Mouse (Mus musculus) intestine, postnatal 0 days (tissue): Measurements from ENCODE around the gene Cxcl15. TPM values are rescaled to one million over a fixed set of nuclear protein-coding genes. Genes with fewer than 3 reads are reported as not detected.

ENCODE experiments used
- ATAC-seq: fragments of 200-750 bp; cut with Nextera tagmentation; 2 replicates; pipeline ENCODE4 v1.8.0; 2017; ENCODE audit warnings: mild to moderate bottlenecking, moderate TSS enrichment, moderate library complexity
- H3K27ac ChIP-seq: fragments of 300-500 bp; sonication (generic); 2 replicates; pipeline ENCODE4 v1.5.1; 2014; ENCODE audit warnings: mild to moderate bottlenecking, low read depth, low read length, moderate library complexity
- H3K27me3 ChIP-seq: fragments of 300-500 bp; sonication (generic); replicated peaks from 2 replicates; pipeline ENCODE4 v1.6.1; 2014; ENCODE audit warnings: low read length, mixed read lengths; ENCODE audit not compliant: control insufficient read depth, insufficient read depth
- H3K36me3 ChIP-seq: fragments of 300-500 bp; sonication (generic); 2 replicates; pipeline ENCODE4 v1.6.1; 2014; ENCODE audit warnings: mild to moderate bottlenecking, moderate library complexity; ENCODE audit not compliant: control insufficient read depth, insufficient read depth
- H3K4me1 ChIP-seq: fragments of 300-500 bp; sonication (generic); replicated peaks from 2 replicates; pipeline ENCODE4 v1.6.1; 2014; ENCODE audit warnings: antibody characterized with exemption, low read length, mixed read lengths; ENCODE audit not compliant: control insufficient read depth, insufficient read depth
- H3K4me2 ChIP-seq: fragments of 300-500 bp; sonication (generic); replicated peaks from 2 replicates; pipeline ENCODE4 v1.6.1; 2014; ENCODE audit warnings: low read depth, mild to moderate bottlenecking, moderate library complexity
- H3K4me3 ChIP-seq: fragments of 300-500 bp; sonication (generic); 2 replicates; pipeline ENCODE4 v1.5.1; 2014; ENCODE audit warnings: low read depth, low read length
- H3K9ac ChIP-seq: fragments of 300-500 bp; sonication (generic); 2 replicates; pipeline ENCODE4 v1.6.1; 2014; ENCODE audit warnings: mild to moderate bottlenecking, low read depth, low read length
- H3K9me3 ChIP-seq: fragments of 300-500 bp; sonication (generic); 2 replicates; pipeline ENCODE4 v1.6.1; 2016; ENCODE audit warnings: mixed run types; ENCODE audit not compliant: control insufficient read depth
- CTCF ChIP-seq: sonication (generic); IDR thresholded peaks from 2 replicates; pipeline ENCODE4 v1.5.1; 2016; ENCODE audit warnings: low read depth, mild to moderate bottlenecking, control low read depth, antibody characterized with exemption, moderate library complexity
- WGBS: fragments of 180-500 bp; shearing (Covaris S2); extraction: QIAGEN DNeasy Blood & Tissue Kit; methylation state at CpG from one replicate; pipeline ENCODE4 v1.1.7; 2014; 5-methylcytosine and 5-hydroxymethylcytosine counted together
- polyA plus RNA-seq: library from polyadenylated mRNA; unstranded; fragments of >200 nt; fragmentation: Nextera tagmentation; extraction: Ambion mirVana; gene quantifications from 2 replicates; pipeline ENCODE4 v1.2.1, GENCODE M21; 2015

The Cxcl15 gene
- polyA plus RNA-seq, 1 experiment from 2014 or later: 0.56 TPM

DNA sequence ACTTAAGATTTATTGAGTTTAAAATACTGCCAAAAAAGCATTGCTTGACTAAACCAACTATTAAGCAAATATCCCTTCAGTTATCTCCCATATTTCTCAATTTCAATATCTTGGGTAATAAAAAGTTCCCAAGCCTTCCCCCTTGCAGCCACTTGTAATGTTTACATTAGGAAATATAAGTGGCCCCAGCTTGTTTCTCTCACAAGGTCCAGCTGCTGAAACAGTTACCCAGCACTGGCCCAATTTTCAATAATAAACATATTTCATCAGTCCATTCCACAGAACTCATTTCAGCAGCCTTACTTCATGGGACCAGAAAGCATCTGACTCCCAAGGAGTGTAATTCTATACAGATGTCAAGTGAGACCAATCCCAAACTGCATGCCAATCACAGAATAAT lies 25.4 kb downstream of the Cxcl15 start:
- H3K36me3 ChIP-seq: no peaks in the 10 kb centered on the region
- ATAC-seq: no peak
- no peak for TF ChIP-seq CTCF
- H3K27ac ChIP-seq: no peak overlapping the region
- H3K9ac ChIP-seq: no peak overlapping the region
- no peak overlapping the region for H3K4me3 ChIP-seq
- no peaks in the 10 kb centered on the region for H3K4me1 ChIP-seq
- no peak overlapping the region for H3K4me2 ChIP-seq
- H3K27me3 ChIP-seq: no peaks in the 10 kb centered on the region
- H3K9me3 ChIP-seq: no peaks in the 10 kb centered on the region

DNA sequence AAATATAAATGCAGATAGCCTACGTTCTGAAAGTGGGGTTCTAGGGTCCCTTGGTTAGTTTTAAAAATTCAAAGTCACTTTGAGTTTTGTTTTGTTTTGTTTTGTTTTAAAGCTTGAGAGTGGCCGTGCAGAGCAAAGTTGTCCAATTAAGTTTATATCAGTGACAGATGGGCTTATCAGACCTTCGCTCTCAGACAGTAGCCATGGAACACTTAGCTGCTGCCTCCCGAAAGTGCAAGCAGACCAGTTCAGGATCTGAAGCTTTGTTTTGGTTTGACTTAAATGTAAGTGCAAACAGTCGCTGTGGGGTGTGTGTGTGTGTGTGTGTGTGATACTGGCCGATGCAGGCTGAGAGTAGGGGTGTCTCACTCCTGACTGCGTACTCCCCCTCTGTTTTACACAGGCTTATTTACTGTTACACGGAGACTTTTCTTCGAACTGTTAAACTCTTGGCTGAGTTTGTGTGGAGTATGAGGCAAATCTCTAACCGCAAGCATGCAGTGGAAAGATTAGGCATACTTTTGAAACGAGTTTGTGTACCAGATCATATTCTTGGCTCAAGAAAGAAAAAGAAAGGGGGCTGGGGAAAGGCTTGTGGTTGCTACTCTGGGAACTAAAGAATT lies 37.9 kb downstream of the Cxcl15 start:
- no peak for ATAC-seq
- no peak for TF ChIP-seq CTCF
- Histone ChIP-seq H3K27ac (no peak overlapping the region), H3K4me3 (no peak overlapping the region), H3K9me3 (no peaks in the 10 kb centered on the region), H3K27me3 (no peaks in the 10 kb centered on the region), H3K36me3 (no peaks in the 10 kb centered on the region), H3K4me1 (no peaks in the 10 kb centered on the region), H3K9ac (no peak overlapping the region), H3K4me2 (no peak overlapping the region)
- WGBS: 54% methylated on average over 11 of the region's 11 CpGs

DNA sequence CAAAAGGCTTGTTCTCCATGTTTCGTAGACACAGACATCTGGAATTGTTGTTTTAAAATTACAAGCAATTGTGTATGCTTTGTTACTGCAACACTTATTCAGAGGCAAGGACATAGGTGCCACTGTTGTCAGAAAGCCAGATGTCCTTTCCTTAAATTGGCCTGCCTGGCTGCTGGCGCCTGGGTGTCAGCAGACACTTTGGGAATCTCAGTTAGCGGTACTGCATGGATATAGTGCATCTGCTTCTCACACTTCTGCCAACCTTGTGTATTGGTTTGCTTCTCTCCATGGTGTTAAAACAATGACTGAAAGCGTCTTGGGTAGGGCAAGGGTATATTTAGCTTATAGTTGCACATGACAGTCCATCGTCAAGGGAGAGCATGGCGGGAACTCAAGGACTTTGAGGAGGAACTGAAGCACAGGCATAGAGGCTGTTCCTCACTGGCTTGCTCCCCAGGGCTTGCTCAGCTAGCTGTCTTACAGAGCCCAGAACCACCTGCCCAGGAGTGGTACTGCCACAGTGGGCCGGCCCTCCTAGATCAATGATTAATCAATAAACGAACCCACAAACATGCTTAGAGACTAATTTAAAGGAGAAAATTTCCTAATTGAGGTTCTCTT lies 38.5 kb downstream of the Cxcl15 start:
- no peaks in the 10 kb centered on the region for H3K9me3 ChIP-seq
- H3K27ac ChIP-seq: no peak overlapping the region

DNA sequence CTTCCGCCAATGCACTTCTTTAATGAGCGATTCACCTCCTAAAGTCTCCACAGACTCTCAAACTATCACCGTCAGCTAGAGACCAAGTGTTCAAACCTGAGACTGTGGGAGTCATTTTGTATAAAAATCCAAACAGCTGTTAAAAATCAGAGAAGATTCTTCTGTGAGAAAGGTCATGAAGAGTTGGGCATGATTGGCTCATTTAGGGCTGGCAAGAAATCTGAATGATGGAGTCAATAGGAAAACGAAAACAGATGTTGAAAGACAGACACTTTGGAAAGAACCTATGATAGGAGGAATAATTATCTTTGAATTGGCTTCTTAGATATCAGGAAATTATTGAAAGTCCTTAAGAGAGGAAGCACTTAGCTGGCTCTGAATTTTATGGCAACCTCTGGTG lies 40.1 kb downstream of the Cxcl15 start:
- no peak for ATAC-seq
- Histone ChIP-seq H3K4me1 (no peaks in the 10 kb centered on the region), H3K4me3 (no peak overlapping the region), H3K4me2 (no peak overlapping the region), H3K27ac (no peak overlapping the region), H3K9me3 (no peaks in the 10 kb centered on the region), H3K27me3 (no peaks in the 10 kb centered on the region), H3K36me3 (no peaks in the 10 kb centered on the region), H3K9ac (no peak overlapping the region)
- 89% methylated on average over 4 of the region's 4 CpGs for WGBS
- TF ChIP-seq CTCF: no peak

More for the DNA sequence above, 38.5 kb downstream of the Cxcl15 start:
- Histone ChIP-seq H3K9ac (no peak overlapping the region), H3K4me1 (no peaks in the 10 kb centered on the region), H3K4me3 (no peak overlapping the region), H3K27me3 (no peaks in the 10 kb centered on the region), H3K4me2 (no peak overlapping the region), H3K36me3 (no peaks in the 10 kb centered on the region)
- TF ChIP-seq CTCF: no peak
- 81% methylated on average over 8 of the region's 8 CpGs for WGBS
- no peak for ATAC-seq

DNA sequence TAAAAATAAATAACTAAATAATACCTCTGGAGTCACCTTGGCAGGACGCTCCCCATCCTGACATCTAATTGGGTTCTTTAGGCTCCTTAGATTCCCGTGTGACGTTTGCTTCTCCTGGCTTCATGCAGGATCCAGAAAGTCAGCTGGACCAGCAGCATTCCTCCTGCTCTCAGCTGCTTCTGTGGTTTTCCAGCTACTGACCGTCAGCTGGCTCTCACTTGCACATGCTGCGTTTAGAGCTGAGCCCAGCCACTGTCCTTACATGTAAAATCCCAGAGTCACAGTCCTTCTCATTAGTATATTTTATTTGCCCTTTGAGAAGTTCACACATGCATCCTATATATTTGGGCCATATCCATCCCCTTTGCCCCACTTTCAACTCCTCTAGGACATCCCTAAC lies 44.2 kb downstream of the Cxcl15 start:
- H3K9me3 ChIP-seq: no peaks in the 10 kb centered on the region
- no peaks in the 10 kb centered on the region for H3K27me3 ChIP-seq
- H3K36me3 ChIP-seq: no peaks in the 10 kb centered on the region
- H3K4me1 ChIP-seq: no peaks in the 10 kb centered on the region
- no peak overlapping the region for H3K27ac ChIP-seq
- no peak for TF ChIP-seq CTCF
- no peak overlapping the region for H3K4me2 ChIP-seq
- 57% methylated on average over 5 of the region's 5 CpGs for WGBS
- no peak for ATAC-seq
- no peak overlapping the region for H3K4me3 ChIP-seq
- H3K9ac ChIP-seq: no peak overlapping the region

DNA sequence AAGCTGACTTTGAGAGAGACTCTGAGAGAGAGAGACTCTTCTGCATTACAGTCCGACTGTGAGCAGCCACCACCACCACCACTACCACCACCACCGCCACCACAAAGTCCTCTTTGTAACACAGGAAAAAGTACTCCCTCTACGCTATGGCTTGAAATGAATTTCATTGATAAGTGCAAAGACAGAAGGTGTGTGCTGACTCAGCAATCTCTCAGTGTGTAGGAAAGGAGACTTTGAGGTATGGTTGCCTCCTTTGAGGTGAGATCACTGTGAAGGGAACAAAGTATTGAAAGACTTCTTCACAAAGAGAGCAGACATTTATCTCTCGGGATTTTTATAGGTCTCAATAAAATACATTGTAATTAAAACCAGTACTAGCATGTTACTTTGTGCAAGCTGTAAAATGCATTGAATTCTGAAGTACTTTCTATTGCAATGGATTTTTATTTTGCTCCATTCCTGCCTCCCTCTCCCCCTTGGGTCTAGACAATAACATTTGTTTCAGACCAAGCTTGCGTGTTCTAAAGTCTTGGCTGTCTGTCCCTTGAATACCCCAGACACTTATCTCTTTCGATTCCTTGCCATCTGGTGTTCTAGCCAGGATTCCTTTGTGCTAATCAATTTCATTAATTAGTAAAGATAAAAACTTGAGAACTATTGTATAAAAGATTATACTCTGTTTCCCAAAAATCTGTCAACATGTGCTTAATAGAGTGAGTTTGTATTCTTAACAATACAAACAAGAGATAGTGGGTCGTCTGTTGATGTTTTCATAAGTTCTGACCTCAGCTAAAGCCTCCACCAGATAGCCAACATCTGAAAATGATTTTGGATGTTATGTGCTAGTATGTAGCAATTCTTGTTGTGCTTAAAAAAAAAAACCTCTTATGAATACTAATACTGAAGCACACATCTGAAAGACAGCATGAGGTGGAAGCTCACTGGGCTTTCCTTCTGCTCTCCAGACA lies 46.9 kb downstream of the Cxcl15 start:
- Histone ChIP-seq H3K9me3 (no peaks in the 10 kb centered on the region), H3K27me3 (no peaks in the 10 kb centered on the region), H3K4me3 (no peak overlapping the region), H3K36me3 (no peaks in the 10 kb centered on the region), H3K4me1 (no peaks in the 10 kb centered on the region), H3K27ac (no peak overlapping the region), H3K9ac (no peak overlapping the region), H3K4me2 (no peak overlapping the region)
- TF ChIP-seq CTCF: no peak
- ATAC-seq: no peak
- 80% methylated on average over 7 of the region's 7 CpGs for WGBS
